Mouse (Mus musculus) CH12.LX (cell line): ENCODE measurements at regions not wholly inside any gene's neighbourhood (a gene's known extent, or its start where the extent isn't known, plus 50 kb on each side); places are given as distances from the start of the nearest gene placed in this dataset.

ENCODE experiments used
- CTCF ChIP-seq, 2 experiments: IDR thresholded peaks in 1 of 2; conservative IDR thresholded peaks in 1 of 2; 2 replicates each; pipeline ENCODE4 v1.5.1; 2011 to 2012; ENCODE audit warnings: low read depth in 2 of 2, low read length in 2 of 2, improper control_type of control experiment in 1 of 2, inconsistent platforms in 1 of 2, mild to moderate bottlenecking in 1 of 2, moderate library complexity in 1 of 2
- ELF1 ChIP-seq: IDR thresholded peaks from 2 replicates; pipeline ENCODE4 v1.6.1; 2014; ENCODE audit warnings: low read depth, mild to moderate bottlenecking, inconsistent platforms, low read length, improper control_type of control experiment
- IRF4 ChIP-seq: IDR thresholded peaks from 2 replicates; pipeline ENCODE4 v1.6.1; 2014; ENCODE audit warnings: low read depth, mild to moderate bottlenecking, inconsistent platforms, low read length, improper control_type of control experiment
- JUND ChIP-seq: conservative IDR thresholded peaks from 2 replicates; pipeline ENCODE4 v1.6.1; 2011; ENCODE audit warnings: low read depth, low read length, improper control_type of control experiment
- MXI1 ChIP-seq: IDR thresholded peaks from 2 replicates; pipeline ENCODE4 v1.6.1; 2011; ENCODE audit warnings: mild to moderate bottlenecking, low read depth, low read length, improper control_type of control experiment
- SIN3A ChIP-seq: IDR thresholded peaks from 2 replicates; pipeline ENCODE4 v1.6.1; 2012; ENCODE audit warnings: low read length, improper control_type of control experiment, inconsistent platforms
- UBTF ChIP-seq: IDR thresholded peaks from 2 replicates; pipeline ENCODE4 v1.6.1; 2012; ENCODE audit warnings: low read depth, mild to moderate bottlenecking, inconsistent platforms, low read length, improper control_type of control experiment, moderate library complexity
- ZC3H11A ChIP-seq: IDR thresholded peaks from 2 replicates; pipeline ENCODE4 v1.6.1; 2012; ENCODE audit warnings: low read depth, mild to moderate bottlenecking, inconsistent platforms, low read length, improper control_type of control experiment

GRCm38 (mm10) chr9:63082830-63083229, 65.9 kb downstream of the Skor1 start:
- TF ChIP-seq CTCF (conservative IDR thresholded peaks at IDR 0.05 in 1 of 2, IDR thresholded peaks at IDR 0.05 in 1 of 2; ENCODE audit: low read depth in 2 of 2, low read length in 2 of 2) (no peak), MXI1 (no peak), IRF4 (no peak), ZC3H11A (no peak), SIN3A (no peak), JUND (no peak), ELF1 (no peak), UBTF (no peak)
